Mouse (Mus musculus) gastrocnemius, postnatal 36 days (tissue): Measurements from ENCODE around the gene Sox12. TPM values are rescaled to one million over a fixed set of nuclear protein-coding genes. Genes with fewer than 3 reads are reported as not detected.
"Not testable (repeated sequence)": the region's sequence is repeated elsewhere in the genome, so short reads cannot be mapped to it uniquely, and the experiment has no call there.

Experiments used
- DNase-seq, 2 experiments: peaks; one replicate each; pipeline ENCODE4 v3.0.0; 2022
- intact Hi-C: fragments of 180-260 bp; cut with DNase I; formaldehyde crosslinking; loops from one replicate; pipeline ENCODE4 v1.15.1; 2025
- long read RNA-seq, 2 experiments: library from polyadenylated mRNA; stranded (forward); transcript quantifications; one replicate each; pipeline ENCODE4 v2.0.0; 2021
- total RNA-seq, 2 experiments: library from RNA; stranded (reverse); gene quantifications; 2 replicates each; pipeline ENCODE4 v1.2.3; 2021

Sox12 gene
- 1 to 10 TPM; 1.4 to 1.5 TPM for total RNA-seq
- long read RNA-seq, experiment 1 = 0 reads
- long read RNA-seq, experiment 2, full-length matches to known transcripts = 1 of 1 reads
- long read RNA-seq, experiment 2, partial matches to known transcripts = 0 of 1 reads
- long read RNA-seq, experiment 2, other reads (novel, unspliced or antisense) = 0 of 1 reads

DNA sequence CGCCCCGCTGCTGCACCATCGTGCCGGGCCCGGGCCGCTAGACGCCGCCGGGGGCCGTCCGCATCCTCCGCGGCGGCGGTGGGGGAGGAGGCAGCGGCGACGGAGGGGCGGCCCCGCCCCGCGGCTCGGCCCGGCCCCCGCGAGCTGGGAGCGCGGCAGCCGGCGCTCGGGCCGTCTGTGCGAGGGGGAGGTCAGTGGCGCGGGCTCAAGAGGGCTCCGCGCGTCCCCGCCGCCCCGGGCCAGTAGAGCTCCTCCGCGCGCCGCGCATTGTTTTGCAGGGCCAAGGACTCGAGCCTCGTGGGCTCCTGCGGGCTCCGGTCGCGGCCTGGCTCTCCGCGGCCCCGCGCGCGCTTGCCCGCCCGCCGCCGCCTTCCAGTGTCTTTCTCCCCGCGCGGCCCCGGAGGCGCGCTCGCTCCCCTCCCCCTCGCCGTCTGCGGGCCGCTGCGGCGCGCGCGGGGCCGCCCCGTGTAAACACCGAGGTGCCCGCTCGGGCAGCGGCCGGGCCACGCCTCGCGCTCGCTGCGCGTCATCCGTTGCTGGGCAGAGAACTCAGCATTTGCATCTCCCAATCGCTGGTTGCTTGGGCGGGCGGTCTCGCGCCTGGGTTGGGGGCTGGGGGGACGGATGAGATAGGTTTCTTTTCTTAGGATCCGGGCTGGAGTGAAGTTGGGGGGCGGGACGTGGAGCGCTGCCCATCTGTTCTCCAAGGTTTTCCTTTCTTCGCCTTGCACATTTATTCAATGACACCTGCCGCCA, at the start of gene Sox12:
Sox12 (minus strand) TSS at position 384 of the 756 bp plus-strand sequence.
- intact Hi-C loops = no loop called here
- DNase-seq = peak; percentile 93

DNA sequence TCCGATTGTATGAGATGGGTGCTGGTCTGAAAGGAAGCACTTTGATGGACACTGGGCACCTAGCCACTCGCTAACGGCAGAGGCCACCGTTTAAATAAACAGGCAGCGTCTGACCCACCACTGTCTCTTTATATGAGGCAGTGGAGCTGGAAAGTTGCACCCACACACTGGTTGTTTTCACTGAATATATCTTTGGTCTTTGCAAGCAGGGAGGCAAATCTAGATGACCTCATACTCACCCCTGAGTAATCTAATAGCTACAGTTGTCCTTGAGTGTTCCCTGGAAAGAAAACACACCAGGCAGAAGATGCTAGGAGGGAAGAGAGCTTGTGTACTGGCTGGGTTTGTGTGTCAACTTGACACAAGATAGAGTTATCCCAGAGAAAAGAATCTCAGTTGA, 49.6 kb upstream of the Sox12 start:
- no peak for DNase-seq
- intact Hi-C loops = no loop called here

DNA sequence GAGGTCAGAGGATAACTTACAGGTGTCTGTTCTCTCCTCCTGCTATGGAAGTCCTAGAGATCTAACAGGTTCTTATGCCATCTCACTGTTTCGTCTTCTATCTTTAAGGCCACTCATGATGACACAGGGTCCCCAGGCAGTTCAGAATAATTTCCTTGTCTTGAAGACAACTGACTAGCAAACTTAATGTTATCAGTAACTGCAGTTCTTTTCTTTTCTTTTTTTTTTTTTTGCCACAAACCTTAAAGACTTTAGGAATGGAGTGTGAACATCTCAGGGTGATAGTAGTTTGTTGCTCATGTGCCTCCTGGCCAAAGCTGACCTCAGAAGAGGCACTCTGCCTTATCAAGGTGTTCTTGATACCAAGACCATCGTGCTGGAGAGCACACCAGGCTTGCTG, 48.8 kb upstream of the Sox12 start:
- DNase-seq = no peak
- intact Hi-C loops = no loop called here

DNA sequence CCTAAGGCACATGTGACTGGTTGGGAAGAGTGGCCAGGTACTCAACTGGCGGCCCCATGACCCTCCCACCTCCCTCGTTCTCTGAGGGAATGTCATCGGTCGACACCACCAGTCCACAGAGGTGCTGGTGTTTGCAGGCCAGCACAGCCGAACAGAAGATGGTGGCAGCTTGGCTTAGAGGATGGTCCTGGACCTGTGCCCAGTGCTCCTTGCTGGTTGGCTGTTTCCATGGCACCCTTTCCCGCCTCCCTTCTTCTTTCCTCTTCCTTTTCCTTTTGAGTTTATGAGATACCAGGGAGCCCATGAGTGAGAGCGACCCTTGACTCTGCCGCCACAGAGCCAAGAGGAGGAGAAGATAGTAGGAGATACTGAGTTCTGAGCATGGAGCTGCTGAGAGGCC, 45.4 kb upstream of the Sox12 start:
- no peak for DNase-seq

DNA sequence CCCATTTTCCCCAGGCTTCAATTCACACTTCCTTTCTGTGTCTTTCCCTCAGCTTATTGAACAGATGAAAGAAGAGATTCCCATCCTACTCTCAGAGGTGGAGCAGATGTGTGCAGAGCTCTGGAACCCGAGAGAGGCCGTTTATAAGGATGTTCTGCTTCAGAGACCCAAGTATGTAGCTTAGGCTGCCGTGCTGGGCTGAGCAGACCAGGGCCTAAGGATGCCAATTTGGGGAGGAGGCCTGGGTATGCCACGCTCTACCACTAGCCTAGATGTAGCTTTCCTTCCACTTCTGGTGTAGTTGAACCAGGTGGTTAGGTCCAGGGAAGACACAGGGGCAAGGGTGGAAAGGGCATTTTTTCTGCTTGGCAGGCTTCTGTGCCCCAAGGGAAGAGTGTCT, 44.5 kb upstream of the Sox12 start:
- no peak for DNase-seq

More for the DNA sequence above, 45.4 kb upstream of the Sox12 start:
- intact Hi-C loops = no loop called here

DNA sequence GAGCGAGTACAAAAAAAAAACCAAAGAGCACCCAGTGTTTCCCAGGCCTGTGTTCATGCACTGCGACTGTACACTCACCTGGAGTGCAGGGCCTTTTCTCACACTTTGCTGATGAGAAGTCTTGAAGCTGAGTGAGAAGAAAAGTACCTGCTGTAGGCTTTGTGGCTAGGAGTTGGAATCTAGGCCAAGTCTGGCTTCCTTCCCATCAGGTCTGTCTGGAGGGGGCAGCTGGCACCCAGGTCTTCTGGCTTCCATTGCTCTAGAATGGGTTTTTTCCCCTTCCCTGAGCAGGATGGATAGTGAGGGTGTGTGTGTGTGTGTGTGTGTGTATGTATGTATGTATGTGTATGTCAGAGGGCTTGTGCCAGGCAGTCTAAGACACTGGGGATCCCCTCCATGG, 42.0 kb upstream of the Sox12 start:
- intact Hi-C loops = no loop called here
- DNase-seq = no peak

More for the DNA sequence above, 44.5 kb upstream of the Sox12 start:
- intact Hi-C loops = no loop called here

DNA sequence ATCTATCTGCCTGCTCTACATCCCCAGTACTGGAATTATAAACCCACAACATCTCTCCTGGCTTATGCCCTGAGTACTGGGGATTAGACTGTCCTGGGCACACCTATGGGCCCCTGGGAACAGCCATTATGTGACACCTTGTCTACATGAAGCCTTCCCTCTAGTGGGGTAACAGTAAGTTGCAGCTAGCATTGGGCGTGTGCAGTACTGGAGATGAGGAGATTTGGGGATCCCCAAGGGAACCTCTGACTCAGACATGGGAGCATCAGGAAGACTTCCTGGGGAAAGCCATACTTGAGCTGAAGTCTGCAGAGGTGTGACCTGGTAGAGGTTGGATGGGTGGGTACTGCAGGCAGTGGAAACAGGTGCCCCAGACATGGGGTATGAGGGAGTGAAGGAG, 41.1 kb upstream of the Sox12 start:
- no peak for DNase-seq
- intact Hi-C loops = no loop called here

DNA sequence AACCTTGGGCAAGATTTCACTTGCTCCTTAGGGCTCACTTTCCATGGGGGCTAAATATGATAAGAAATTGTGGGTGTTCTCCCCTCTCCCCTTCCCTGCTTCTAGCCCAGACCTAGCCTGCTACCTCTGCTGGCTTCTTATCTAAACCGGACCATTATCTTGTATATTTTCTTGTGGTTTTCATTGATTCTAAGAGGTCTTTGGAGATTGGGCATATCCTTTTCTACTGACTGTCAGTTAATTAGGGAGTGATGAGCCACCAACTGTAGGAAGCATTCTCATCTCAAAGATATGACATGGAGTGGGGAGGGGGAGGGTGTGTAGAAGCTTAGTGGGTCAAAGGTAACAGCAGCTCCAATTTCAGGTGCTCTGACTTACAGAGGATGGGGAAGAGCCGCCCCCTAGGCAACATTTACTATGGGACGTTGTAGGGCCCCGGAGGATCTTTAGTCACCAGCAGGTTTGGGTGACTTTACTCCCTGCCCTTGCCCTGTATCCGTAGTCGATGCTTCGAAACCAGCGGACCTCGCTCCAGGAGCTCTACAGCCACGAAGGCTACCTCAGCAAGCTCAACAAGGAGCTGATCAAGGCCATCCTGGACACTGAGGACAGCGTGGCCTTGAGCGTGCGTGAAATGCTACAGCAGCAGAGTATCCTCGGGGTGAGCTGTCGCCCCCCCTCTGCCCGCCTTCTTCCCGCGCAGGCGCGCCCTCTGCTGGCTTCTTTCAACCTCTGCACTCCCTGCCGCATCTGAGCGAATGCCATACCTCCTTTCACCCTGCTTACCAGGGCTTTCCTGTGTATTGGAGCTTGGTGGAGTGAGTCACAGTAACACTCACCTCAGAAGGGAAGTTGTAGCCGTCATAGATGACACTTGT, 39.4 kb upstream of the Sox12 start:
- intact Hi-C loops = loop anchor here (1.0 kb wide), 1 partner anchor 45 kb away; no protein-coding TSS in a partner anchor
- peak; percentile 69 to 73 for DNase-seq

DNA sequence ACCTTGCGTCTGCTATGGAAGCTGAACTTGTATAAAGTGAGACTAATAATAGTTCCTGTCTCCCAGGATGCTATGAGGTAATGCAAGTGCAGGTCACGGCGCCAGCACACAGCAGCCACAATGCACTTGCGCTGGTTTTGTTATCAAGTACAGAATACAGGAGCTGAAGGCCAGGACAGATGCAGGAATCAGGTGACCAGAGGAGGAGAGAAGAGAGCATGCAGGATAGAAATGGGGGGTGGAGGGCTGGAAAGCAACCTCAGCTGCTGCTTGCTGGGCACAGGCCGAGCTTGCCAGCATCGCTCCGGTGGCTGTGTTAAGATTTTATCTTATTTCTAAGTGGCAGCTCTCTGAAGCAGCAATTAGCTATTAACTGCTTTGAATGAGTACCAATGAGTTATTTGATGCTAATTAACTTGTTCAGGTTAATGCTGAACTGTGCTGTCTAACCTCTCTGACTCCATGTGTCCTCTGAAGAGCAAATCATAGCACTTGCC, 38.6 kb upstream of the Sox12 start:
- intact Hi-C loops = no loop called here
- no peak for DNase-seq

DNA sequence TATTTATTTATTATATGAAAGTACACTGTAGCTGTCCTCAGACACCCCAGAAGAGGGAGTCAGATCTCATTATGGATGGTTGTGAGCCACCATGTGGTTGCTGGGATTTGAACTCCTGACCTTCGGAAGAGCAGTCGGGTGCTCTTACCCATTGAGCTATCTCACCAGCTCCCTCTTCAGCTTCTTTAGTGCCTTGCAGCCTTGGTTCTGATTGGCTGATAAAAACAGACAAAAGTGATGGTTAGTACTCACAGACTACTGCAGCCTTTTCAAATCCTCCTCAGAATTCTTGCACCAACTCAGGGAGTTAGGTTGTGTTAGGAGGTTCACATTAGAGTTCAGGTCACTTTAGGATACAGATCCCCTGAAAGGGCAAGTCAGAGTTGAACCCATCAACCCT, 30.6 kb upstream of the Sox12 start:
- intact Hi-C loops, DNase-seq: not testable (repeated sequence)

DNA sequence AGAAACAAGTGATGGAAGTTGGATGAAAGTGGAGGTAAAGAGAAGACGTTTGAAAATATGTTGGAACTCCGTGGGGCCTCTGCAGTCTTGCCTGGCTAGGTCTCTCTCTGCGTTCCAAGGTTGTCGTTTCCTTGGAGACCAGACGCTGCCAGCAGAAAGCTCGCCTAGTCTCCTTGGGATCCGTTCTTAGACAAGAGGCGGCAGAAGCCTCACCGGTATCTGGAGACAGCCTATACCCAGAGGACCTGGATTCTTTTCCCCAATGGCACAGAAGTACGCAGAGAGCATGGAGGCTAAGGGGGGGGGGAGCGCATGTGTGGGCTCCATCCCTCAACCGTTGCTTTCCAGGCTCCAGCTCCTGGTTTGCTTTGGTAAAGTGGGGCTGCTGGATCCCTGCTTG, 29.6 kb upstream of the Sox12 start:
- intact Hi-C loops = no loop called here
- DNase-seq = no peak

DNA sequence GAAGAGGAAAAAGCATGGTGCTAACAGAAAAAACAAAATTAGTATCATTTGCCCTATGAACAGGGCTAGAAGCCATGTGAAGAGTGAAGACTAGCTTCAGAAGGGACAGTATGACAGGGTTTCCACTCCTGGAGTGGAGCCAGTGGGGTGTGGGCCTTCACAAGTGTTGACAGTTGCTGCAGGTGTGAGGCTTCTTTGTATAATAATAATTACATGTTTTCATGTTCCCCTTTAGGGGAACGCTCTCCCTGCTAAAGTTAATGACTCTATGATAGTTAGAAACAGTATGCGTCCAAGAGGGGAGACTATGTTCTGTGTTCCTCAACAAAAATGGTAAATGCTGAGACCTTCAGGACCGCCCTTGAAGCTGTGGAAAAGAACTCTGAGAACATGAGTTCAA, 17.9 kb upstream of the Sox12 start:
- intact Hi-C loops = no loop called here
- no peak for DNase-seq

DNA sequence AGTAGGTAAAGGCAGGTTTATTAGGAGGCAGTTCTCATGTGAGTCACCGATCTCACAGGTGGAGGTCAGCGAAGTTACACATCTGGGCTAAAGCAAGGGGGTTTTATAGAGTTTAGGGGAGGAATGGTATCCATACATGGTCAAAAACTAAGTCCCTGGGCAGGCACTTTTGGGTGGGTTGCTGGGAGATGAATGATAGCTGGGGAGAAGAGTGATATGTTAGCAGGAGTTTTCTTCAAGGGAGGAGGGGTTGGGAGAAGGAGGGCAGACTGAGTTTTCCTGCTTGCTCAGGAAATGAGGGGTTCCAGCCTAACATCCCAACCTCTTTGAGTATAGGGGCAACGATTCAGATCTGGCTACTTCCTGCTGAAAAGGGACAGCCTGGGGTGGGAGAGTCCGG, 17.4 kb upstream of the Sox12 start, which contains the start of gene 6820408C15Rik:
6820408C15Rik (plus strand) TSS at position 301 of the 400 bp plus-strand sequence.
- no peak for DNase-seq
- intact Hi-C loops = no loop called here

DNA sequence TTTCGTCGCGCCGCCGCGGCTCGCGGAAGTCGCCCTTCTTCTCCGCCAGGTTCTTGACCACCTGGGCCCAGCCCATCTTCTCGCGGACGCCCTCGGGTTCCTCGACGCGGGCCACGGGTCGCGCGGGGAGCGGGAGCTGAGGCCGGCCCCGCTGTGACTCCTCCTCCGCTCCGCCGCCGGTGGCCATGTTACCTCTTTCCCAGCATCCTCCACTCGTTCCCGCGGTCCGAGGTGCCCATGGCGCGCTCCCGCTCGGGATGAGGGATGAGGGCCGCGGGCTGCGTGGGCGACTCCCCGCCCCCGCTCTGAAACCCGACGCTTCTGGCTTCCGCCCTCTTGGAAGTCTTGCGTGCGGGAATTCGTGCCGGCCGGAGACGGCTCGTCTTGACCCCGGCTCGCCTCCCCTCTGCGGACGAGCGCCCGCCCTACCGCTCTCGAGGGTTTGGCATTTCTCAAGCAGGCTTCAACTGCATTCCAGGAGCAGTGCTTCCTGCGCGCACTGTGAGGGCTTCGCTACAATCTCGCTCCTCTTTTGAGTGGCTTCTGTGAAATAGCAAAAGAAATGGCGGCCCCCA, 16.8 kb upstream of the Sox12 start, which contains the start of gene Zcchc3:
Zcchc3 (minus strand) TSS at position 437 of the 575 bp plus-strand sequence.
- intact Hi-C loops = no loop called here
- DNase-seq = peak; percentile 69 to 74

DNA sequence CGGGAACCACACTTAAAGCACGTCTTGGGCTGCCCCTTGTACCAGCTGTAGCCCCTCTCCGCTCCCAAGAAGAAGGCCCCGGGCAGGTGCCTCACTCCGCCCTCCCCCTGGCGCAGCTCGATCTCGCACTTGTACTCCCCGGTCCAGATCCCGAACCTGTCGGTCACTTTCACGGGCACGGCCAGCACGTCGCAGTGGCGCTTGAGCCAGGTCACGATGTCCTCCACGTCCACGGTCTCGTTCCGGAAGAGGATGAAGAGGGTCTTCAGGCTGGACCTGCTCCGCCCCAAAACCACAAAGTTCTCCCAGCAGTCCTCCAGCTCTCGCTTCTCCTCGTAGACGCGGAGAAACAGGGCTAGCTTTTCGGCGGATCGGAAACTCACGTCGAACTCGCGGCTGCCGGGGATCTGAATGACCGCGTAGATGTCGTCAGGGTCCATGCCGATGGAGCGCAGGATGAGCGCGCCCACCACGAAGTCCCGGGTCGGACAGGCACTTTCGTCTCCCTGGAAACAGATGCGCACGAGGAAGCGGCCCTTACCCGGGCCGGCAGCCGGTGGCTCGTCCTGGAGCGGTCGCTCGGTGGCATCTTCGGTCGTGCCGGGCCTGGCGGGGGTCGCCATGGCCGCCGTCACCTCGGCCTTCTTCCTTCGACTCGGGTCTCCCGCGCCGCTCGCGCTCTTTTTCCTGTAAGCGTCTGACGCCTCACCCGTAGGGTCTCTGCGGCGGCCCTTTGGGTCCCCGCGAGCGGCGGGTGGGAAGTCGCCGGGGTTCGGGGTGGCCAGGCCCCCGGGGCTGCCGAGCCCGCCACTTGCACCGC, 16.1 kb upstream of the Sox12 start:
- peak in 1 of 2 experiments; percentile 29 for DNase-seq
- intact Hi-C loops = no loop called here

DNA sequence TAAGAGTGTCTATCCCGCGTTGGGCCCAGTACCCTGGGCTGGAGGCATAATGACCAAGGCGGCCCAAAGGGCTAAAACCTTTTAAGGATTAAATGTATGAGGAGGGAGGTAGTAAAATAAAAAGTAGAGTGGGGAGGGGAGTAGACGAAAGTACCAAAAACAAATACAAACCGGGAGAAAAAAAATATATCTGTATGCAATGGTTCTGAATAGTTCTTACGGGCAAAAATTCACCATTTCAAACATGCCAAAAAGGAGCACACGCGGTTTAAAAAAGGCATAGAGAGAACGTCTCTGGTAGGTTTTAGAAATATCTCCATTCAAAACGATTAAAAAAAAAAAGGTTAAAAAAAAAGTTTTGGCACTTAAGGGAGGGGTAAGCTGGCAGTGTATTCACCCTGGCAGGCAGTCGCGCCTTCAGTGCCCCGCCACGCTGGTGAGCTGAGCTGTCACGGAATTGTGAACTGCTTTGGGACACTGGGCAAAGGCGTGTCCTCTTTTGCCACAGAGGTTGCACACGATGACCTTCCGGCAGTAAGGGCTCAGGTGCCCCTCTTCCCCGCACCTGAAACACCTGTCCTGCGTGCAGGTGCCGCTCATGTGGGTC, 15.4 kb upstream of the Sox12 start:
- no peak for DNase-seq
- intact Hi-C loops = no loop called here

DNA sequence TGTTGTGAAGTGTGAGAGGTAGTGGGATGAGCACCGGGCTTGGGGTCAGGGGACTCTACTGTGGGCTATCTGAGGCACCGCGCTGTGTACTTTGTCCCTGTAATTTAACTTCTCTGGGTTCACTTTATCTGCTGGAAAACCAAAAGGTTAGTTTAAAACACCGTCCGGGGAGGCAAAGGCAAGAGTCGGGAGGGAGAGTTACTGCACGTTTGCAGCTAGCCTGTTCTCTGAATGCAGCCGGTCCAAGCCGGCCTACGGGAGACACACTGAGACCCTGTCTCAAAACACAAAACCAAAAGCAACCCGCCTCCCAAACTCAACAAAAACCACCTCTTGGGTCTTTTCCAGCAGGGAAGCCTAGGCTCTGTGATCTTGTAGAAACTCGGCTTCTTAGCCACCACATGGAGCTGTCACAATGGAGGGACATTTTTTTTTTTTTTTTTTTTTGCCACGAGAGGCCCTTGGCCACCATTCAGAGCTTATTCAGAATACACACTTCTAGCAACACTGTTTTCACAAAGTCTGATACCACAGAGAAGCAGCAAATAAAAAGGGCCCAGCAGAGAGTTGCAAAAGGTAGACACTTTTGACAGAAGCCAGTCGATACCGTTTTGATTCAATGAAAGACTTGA, 14.8 kb upstream of the Sox12 start:
- intact Hi-C loops = no loop called here
- no peak for DNase-seq

DNA sequence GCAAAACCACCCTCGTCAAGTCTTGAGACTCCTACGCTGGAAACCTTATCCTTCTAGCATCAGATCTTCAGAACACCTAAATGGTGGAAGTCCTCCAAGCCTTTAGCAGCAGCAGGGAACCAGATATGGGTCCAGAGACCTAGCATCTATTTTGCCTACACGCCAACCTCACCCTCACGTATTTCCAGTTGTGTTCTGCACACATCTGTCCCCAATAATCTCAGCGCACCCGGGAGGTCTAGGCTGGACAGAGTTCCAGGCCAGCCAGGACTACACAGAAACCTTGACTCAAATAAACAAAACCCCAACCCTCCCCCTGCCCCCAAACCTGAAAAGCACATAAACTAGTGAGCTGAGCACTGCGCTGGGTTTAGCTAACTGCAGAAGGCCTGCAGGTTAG, 13.6 kb upstream of the Sox12 start:
- intact Hi-C loops = no loop called here
- DNase-seq = no peak

DNA sequence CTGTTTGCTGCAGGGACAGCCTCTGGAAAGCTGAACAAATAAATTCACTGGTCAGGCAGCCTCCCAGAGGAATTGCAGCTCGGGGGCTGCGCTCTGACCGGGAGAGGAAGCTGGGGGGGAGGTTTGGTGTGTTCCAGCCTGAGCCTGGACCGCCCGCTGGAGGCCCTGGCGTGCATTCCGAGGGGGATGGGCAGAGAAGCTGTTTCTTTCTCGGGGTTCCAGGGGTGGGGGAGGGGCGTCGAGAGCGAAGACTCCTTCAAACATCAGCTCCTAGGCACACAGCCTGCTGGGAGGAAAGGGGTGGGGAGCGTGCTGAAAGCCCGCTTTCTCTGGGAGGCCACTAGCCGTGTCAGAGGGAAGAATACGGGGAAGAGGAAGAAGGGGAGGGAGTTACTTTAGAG, 13.1 kb upstream of the Sox12 start:
- peak; percentile 45 to 63 for DNase-seq
- intact Hi-C loops = no loop called here
